Mouse (Mus musculus): Measurements from ENCODE around the gene Gm37240. TPM values are rescaled to one million over a fixed set of nuclear protein-coding genes. Genes with fewer than 3 reads are reported as not detected.
"Not testable (repeated sequence)": the region's sequence is repeated elsewhere in the genome, so short reads cannot be mapped to it uniquely, and the experiment has no call there.

Gene Gm37240
- polyA plus RNA-seq, 1 experiment from 2014 or later: 3.0 TPM

DNA sequence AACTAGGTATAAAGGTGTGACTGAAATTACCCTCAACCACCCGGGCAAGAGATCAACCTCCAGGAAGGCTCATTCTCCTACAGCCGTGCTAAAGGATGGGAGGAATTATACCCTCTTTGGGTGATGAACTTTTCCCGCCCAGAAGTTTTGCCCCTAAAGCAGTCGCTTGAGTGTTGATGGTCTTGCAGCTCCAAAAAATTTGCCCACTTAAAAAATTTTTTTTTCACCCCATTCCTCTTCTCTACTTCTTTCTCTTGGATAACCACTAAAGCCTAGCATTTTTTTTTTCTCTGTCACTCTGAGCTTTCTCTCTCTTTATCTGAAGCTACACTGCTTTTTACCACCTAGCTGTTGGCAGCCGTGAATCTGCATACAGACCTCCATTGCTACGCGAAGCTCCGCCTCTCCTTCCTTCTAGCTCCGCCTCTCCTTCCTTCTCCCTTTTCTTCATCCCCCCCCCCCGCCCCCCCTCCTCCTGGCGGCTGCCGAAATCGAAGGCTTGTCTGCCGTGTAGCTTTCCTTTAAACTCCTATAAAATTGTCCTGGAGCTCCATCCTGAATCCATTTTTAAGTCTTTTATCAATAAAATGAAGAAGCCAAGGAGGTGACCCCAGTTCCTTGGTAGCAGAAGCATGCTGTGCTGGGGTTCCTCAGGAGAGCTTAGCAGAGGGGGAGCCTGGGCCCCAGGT, 1233.6 kb downstream of the Gm37240 start:
- 15% methylated on average over 13 of the region's 14 CpGs for WGBS
- H3K27me3 ChIP-seq (ENCODE audit: insufficient read depth, poor library complexity, severe bottlenecking): no peaks in the 10 kb centered on the region
- H3K9me3 ChIP-seq: no peaks in the 10 kb centered on the region
- H3K4me1 ChIP-seq: peaks cover 37% of the 10 kb centered on the region
- DNase-seq (ENCODE audit: low spot score): no peak
- peak overlapping the region; percentile 55 for H3K4me3 ChIP-seq
- no peaks in the 10 kb centered on the region for H3K36me3 ChIP-seq
- H3K27ac ChIP-seq: peak overlapping the region; percentile 38

DNA sequence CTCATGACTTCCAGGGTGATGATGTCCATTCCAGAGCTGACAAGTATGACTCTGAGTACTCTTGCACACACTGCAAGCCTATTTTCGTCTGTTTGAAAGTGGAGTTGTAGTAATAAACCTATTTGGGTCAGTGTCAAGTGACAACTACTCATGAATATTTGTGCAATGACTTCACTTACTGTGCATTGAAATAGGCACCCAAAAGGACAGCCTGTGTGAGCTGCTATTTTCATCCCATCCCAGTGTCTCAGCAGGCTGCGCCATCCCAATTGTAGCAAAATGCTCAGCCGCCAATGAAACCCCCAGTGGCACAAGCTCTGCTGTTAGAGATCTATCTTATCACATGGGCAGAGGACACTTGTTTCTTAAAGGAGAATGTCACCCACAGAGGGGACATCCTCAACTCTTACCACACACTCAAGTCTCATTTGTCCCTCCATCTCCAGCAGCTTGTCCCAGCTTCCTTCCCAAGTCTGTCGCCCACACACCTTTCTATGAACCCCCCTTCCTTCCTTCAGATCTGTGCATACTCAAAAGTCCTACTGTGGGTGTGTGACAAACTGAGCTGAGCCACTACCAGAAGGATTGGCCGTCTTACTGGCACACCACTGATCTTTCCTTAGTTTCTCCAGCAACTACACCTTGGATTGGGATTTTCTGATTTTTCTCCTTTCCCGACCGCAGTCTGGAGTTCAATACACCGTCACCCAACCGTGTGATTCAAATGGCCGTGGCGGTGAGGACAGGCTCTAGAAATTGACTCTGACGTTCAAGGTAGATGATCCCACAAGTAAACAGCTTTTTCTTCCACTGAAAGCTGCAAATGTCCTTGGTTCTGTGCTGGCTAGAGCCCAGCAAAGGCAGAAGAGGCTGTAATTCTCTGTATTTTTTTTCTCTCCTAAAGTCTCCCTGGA, 1234.4 kb downstream of the Gm37240 start:
- no peaks in the 10 kb centered on the region for H3K36me3 ChIP-seq
- H3K9me3 ChIP-seq: no peaks in the 10 kb centered on the region
- peak overlapping the region; percentile 42; the same call in 1 of the 2 replicates for H3K27ac ChIP-seq
- 68% methylated on average over 12 of the region's 12 CpGs for WGBS
- H3K27me3 ChIP-seq (ENCODE audit: insufficient read depth, poor library complexity, severe bottlenecking): no peaks in the 10 kb centered on the region
- H3K4me1 ChIP-seq: peaks cover 37% of the 10 kb centered on the region
- DNase-seq (ENCODE audit: low spot score): no peak
- H3K4me3 ChIP-seq: 0 out of 2 replicates have a peak overlapping the region, but pooled peaks have one; percentile 55

DNA sequence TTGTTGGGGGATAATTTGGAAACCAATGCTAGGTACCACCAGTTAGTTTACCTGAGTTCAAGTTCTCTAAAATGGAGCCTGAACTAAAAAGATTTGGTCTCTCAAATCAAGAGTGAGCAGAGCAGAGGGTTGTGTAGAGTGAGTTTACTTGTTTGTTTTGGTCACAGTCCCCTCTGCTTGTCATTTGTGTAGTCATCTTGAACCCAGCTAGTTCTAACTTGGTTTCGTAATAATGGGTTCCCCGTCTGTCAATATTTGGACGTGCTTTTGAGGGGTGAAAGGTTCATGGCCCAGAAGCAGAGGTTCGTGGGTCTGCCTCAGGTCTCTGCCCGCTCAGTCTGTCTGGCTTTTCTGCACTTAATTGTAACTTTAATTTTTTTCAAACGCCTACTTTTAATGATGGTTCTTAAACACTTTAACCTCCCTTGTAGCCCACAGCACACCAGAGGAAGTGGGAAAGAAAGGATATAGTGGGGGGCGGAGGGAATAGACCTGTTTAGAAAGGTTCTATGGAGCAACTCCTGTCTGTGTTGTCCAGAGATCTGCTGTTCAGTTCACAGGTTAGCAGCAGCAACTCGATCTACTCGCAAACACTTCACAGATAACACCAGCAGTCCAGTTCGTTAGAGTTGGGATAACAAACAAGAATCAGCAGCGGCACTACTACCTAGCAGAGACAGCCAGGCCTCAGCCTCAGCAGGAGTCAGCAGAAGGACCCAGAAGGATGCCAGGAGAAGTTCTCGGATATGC, 1237.6 kb downstream of the Gm37240 start:
- Histone ChIP-seq H3K36me3 (no peaks in the 10 kb centered on the region), H3K27me3 (ENCODE audit: insufficient read depth, poor library complexity, severe bottlenecking) (no peaks in the 10 kb centered on the region), H3K4me1 (peaks cover 31% of the 10 kb centered on the region), H3K27ac (no peak overlapping the region), H3K4me3 (no peak overlapping the region), H3K9me3 (no peaks in the 10 kb centered on the region)
- no peak for DNase-seq (ENCODE audit: low spot score)
- WGBS: 80% methylated on average over 12 of the region's 12 CpGs

DNA sequence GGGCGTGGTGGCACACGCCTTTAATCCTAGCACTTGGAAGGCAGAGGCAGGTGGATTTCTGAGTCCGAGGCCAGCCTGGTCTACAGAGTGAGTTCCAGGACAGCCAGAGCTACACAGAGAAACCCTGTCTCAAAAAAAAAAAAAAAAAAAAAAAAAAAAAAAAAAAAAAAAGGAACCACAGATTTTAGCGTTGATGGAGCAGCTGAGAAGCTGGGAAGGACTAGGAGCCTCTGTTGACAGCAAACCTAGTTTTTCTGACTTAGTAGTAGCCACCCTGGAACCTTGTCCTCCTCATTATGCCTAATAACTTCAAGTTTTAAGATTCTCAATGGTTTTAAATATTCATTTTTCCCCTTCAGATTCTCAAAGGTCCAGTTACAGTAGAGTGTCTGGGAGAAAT, 1239.2 kb downstream of the Gm37240 start:
- H3K27me3 ChIP-seq (ENCODE audit: insufficient read depth, poor library complexity, severe bottlenecking); DNase-seq (ENCODE audit: low spot score); H3K9me3 ChIP-seq; H3K4me3 ChIP-seq; H3K36me3 ChIP-seq: not testable (repeated sequence)
- H3K4me1 ChIP-seq: peaks cover 14% of the 10 kb centered on the region
- WGBS: 75% methylated on average over 4 of the region's 4 CpGs
- H3K27ac ChIP-seq: peak overlapping the region; percentile 77; the same call in 1 of the 2 replicates

GRCm38 (mm10) chr3:84647616-84648015, 1239.7 kb downstream of the Gm37240 start:
- H3K9me3 ChIP-seq: no peaks in the 10 kb centered on the region
- 36% methylated on average over 4 of the region's 4 CpGs for WGBS
- no peak for DNase-seq (ENCODE audit: low spot score)
- H3K4me3 ChIP-seq: no peak overlapping the region
- peaks cover 10% of the 10 kb centered on the region for H3K4me1 ChIP-seq
- no peaks in the 10 kb centered on the region for H3K36me3 ChIP-seq
- H3K27ac ChIP-seq: peak overlapping the region; percentile 77
- no peaks in the 10 kb centered on the region for H3K27me3 ChIP-seq (ENCODE audit: insufficient read depth, poor library complexity, severe bottlenecking)

GRCm38 (mm10) chr3:84646331-84646845, 1240.9 kb downstream of the Gm37240 start:
- no peak for DNase-seq (ENCODE audit: low spot score)
- Histone ChIP-seq H3K4me1 (peaks cover 5% of the 10 kb centered on the region), H3K4me3 (no peak overlapping the region), H3K27ac (no peak overlapping the region), H3K36me3 (no peaks in the 10 kb centered on the region), H3K9me3 (no peaks in the 10 kb centered on the region), H3K27me3 (ENCODE audit: insufficient read depth, poor library complexity, severe bottlenecking) (no peaks in the 10 kb centered on the region)
- WGBS: 84% methylated on average over 8 of the region's 8 CpGs

DNA sequence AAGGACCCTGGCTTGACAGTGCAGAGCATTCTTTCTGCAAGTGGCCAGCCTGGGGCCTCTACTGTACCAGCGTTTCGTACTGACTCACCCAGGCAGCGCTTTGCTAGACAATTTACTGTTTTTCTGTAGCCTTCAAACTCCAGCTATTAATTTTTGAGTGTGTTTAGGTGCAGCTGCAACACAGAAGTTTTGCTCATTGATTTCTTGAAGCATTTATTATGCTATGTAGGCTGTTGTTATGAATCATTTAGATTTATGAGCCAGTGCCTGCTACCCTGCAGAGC, 1241.4 kb downstream of the Gm37240 start:
- WGBS: 86% methylated on average over 3 of the region's 3 CpGs
- Histone ChIP-seq H3K4me1 (peaks cover 5% of the 10 kb centered on the region), H3K27me3 (ENCODE audit: insufficient read depth, poor library complexity, severe bottlenecking) (no peaks in the 10 kb centered on the region), H3K4me3 (no peak overlapping the region), H3K9me3 (no peaks in the 10 kb centered on the region), H3K27ac (no peak overlapping the region), H3K36me3 (no peaks in the 10 kb centered on the region)
- DNase-seq (ENCODE audit: low spot score): no peak

DNA sequence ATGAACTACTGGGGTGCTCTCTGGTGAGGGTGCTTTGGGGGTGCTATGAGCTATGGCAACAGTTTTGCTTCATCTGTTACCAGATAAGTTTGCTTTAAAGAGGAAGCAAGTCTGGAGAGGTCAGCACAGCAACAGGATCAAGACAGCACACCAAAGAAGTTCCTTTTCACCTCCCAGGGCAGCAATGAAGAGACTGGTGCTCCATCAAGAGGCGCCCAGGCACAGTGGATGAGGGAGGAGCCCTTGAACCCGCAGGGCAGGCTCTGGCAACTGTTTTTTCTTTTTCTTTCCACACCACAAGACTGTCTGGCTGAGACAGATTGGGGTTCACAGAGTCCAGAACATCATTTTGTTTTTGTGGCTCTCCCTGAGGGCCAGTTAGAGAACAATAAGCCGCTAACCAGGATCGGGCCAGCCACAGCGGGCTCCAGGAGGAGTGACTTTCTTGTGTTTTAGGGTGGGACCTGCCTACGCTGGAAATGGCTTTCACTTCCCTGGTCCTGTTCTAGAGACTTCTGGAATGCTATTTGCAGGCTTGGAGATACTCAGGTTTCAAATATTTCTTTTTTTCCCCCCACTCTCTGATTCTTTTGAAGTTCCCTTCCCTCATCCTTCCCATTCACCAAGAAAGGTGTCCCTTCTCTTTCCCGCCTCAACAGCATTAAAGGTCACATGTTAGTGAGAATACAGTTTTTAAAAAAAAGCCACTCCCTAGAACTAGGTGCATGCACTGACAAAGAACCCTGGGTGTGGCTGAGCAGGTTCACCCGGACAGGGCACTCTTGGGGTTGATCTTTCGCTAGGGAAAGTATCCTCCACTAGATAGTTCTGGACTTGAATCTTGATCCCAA, 1241.9 kb downstream of the Gm37240 start:
- no peaks in the 10 kb centered on the region for H3K27me3 ChIP-seq (ENCODE audit: insufficient read depth, poor library complexity, severe bottlenecking)
- H3K9me3 ChIP-seq: no peaks in the 10 kb centered on the region
- H3K4me3 ChIP-seq: no peak overlapping the region
- H3K27ac ChIP-seq: no peak overlapping the region
- 78% methylated on average over 9 of the region's 9 CpGs for WGBS
- H3K4me1 ChIP-seq: peaks cover 5% of the 10 kb centered on the region
- no peak for DNase-seq (ENCODE audit: low spot score)
- no peaks in the 10 kb centered on the region for H3K36me3 ChIP-seq

DNA sequence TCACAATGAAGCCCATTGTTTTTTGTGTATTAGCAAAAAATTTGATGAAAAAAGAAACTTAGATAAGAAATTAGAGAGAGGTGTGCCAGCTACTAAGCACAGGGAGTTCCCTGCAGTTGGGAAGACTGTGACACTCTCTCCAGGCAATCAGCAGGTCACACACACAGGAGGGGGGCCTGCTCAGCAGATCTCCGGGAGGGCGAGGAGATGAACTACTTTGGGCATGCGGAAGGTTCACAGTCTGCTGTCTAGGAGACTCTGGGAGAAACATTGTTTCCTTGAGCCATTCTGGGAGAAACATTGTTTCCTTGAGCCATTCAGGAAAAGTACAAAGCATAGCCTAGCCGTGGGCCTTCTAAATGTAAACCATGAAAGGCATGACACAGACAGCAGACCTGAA, 1244.4 kb downstream of the Gm37240 start:
- DNase-seq (ENCODE audit: low spot score): no peak
- H3K27me3 ChIP-seq (ENCODE audit: insufficient read depth, poor library complexity, severe bottlenecking): 0 out of 2 replicates have a peak, but pooled peaks cover 3% of the 10 kb centered on the region
- H3K9me3 ChIP-seq: no peaks in the 10 kb centered on the region
- H3K4me1 ChIP-seq: peaks cover 22% of the 10 kb centered on the region
- WGBS: 43% methylated on average over 4 of the region's 4 CpGs
- H3K36me3 ChIP-seq: no peaks in the 10 kb centered on the region
- no peak overlapping the region for H3K4me3 ChIP-seq
- no peak overlapping the region for H3K27ac ChIP-seq

DNA sequence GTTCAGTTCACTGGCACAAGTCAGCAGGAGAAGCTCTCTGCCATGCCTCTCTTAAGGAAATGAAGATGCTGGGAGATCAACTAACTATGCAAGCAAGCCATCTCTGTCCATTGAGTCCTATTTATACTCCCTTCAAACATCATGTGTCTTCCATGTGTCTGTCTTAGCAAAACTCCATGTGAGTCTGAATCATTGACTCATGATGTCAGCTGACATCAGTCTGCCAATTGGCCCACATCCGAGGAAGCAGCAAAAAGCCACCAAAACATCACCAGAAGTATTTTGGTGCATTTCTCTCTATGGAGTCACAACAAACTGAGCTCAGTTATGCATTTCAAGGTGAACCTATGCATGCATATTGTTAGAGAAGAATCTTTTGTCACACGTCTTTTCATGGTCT, 1245.9 kb downstream of the Gm37240 start:
- no peak for DNase-seq (ENCODE audit: low spot score)
- Histone ChIP-seq H3K4me1 (peaks cover 16% of the 10 kb centered on the region), H3K27me3 (ENCODE audit: insufficient read depth, poor library complexity, severe bottlenecking) (0 out of 2 replicates have a peak, but pooled peaks cover 3% of the 10 kb centered on the region), H3K9me3 (no peaks in the 10 kb centered on the region), H3K36me3 (no peaks in the 10 kb centered on the region), H3K4me3 (no peak overlapping the region), H3K27ac (no peak overlapping the region)
- WGBS: 78% methylated on average over 2 of the region's 2 CpGs

GRCm38 (mm10) chr3:84640536-84640935, 1246.8 kb downstream of the Gm37240 start:
- Histone ChIP-seq H3K27me3 (ENCODE audit: insufficient read depth, poor library complexity, severe bottlenecking) (0 out of 2 replicates have a peak, but pooled peaks cover 3% of the 10 kb centered on the region), H3K27ac (no peak overlapping the region), H3K9me3 (no peaks in the 10 kb centered on the region), H3K4me3 (no peak overlapping the region), H3K4me1 (peaks cover 16% of the 10 kb centered on the region), H3K36me3 (no peaks in the 10 kb centered on the region)
- 56% methylated on average over 6 of the region's 6 CpGs for WGBS
- no peak for DNase-seq (ENCODE audit: low spot score)
